Mouse (Mus musculus) left cerebral cortex, postnatal 36 days (tissue): Measurements from ENCODE around the gene Sec24c. TPM values are rescaled to one million over a fixed set of nuclear protein-coding genes. Genes with fewer than 3 reads are reported as not detected.
"Not testable (repeated sequence)": the region's sequence is repeated elsewhere in the genome, so short reads cannot be mapped to it uniquely, and the experiment has no call there.

Experiments
- DNase-seq, 2 experiments: peaks; one replicate each; pipeline ENCODE4 v3.0.0; 2021 to 2022; ENCODE audit warnings: low spot score in 2 of 2, mixed read lengths in 1 of 2
- intact Hi-C: fragments of 180-260 bp; cut with DNase I; formaldehyde crosslinking; loops from one replicate; pipeline ENCODE4 v1.15.1; 2025
- total RNA-seq, 2 experiments: library from RNA; stranded (reverse); gene quantifications; 2 replicates each; pipeline ENCODE4 v1.2.3; 2021

The Sec24c gene
- total RNA-seq, 2 experiments from 2014 or later, result 94.0 to 126 TPM

GRCm38 (mm10) chr14:20694185-20694883 lies 20.2 kb downstream of the Sec24c start:
- intact Hi-C loops, result no loop called here
- peak; percentile 22 to 25 for DNase-seq

GRCm38 (mm10) chr14:20694884-20695760 lies 21.0 kb downstream of the Sec24c start, which contains the start of gene Fut11:
Gene Fut11 (plus strand): TSS chr14:20694968.
- intact Hi-C loops, result no loop called here
- DNase-seq, result peak; percentile 81 to 87

- DNase-seq, result no peak
- intact Hi-C loops, result no loop called here
Observed at GRCm38 (mm10) chr14:20695761-20696520, 21.8 kb downstream of the Sec24c start.

GRCm38 (mm10) chr14:20696986-20697385 lies 22.9 kb downstream of the Sec24c start:
- intact Hi-C loops, result no loop called here
- peak in 1 of 2 experiments; percentile 32 for DNase-seq

- intact Hi-C loops, result no loop called here
- DNase-seq, result no peak
Observed at GRCm38 (mm10) chr14:20698515-20698914, 24.4 kb downstream of the Sec24c start.

- DNase-seq, result no peak
- intact Hi-C loops, result no loop called here
Observed at GRCm38 (mm10) chr14:20700362-20700761, 26.3 kb downstream of the Sec24c start.

GRCm38 (mm10) chr14:20701554-20701953 lies 27.4 kb downstream of the Sec24c start:
- DNase-seq, result no peak
- intact Hi-C loops, result no loop called here

- intact Hi-C loops, result no loop called here
Observed at GRCm38 (mm10) chr14:20702096-20702740, 28.1 kb downstream of the Sec24c start.

GRCm38 (mm10) chr14:20702741-20703381 lies 28.8 kb downstream of the Sec24c start, which contains the start of gene Chchd1:
Gene Chchd1 (plus strand): TSS chr14:20703006.
- peak; percentile 92 to 94 for DNase-seq
- intact Hi-C loops, result no loop called here

More at GRCm38 (mm10) chr14:20702096-20702740, 28.1 kb downstream of the Sec24c start:
- no peak for DNase-seq

- DNase-seq, intact Hi-C loops: not testable (repeated sequence)
Observed at GRCm38 (mm10) chr14:20703461-20703860, 29.4 kb downstream of the Sec24c start.

GRCm38 (mm10) chr14:20707201-20708190 lies 33.4 kb downstream of the Sec24c start, which contains the start of gene Zswim8:
Gene Zswim8 (plus strand): TSS chr14:20707552.
- intact Hi-C loops, result no loop called here
- peak; percentile 94 to 95 for DNase-seq

GRCm38 (mm10) chr14:20708239-20708638 lies 34.1 kb downstream of the Sec24c start:
- intact Hi-C loops, result no loop called here
- DNase-seq, result no peak

- intact Hi-C loops, result no loop called here
- no peak for DNase-seq
Observed at GRCm38 (mm10) chr14:20713832-20714231, 39.7 kb downstream of the Sec24c start.

GRCm38 (mm10) chr14:20718443-20718842 lies 44.3 kb downstream of the Sec24c start:
- intact Hi-C loops, result no loop called here
- no peak for DNase-seq

- DNase-seq, result no peak
- intact Hi-C loops, result no loop called here
Observed at GRCm38 (mm10) chr14:20719767-20720166, 45.7 kb downstream of the Sec24c start.

GRCm38 (mm10) chr14:20721371-20721770 lies 47.3 kb downstream of the Sec24c start:
- intact Hi-C loops, result no loop called here
- no peak for DNase-seq

GRCm38 (mm10) chr14:20723006-20723405 lies 48.9 kb downstream of the Sec24c start:
- no peak for DNase-seq
- intact Hi-C loops, result no loop called here

GRCm38 (mm10) chr14:20724043-20724442 lies 49.9 kb downstream of the Sec24c start:
- DNase-seq, result peak; percentile 57 to 73
- intact Hi-C loops, result no loop called here
